8 mouse cellular contexts compared by ENCODE assay signal in the genomic region with DNA sequence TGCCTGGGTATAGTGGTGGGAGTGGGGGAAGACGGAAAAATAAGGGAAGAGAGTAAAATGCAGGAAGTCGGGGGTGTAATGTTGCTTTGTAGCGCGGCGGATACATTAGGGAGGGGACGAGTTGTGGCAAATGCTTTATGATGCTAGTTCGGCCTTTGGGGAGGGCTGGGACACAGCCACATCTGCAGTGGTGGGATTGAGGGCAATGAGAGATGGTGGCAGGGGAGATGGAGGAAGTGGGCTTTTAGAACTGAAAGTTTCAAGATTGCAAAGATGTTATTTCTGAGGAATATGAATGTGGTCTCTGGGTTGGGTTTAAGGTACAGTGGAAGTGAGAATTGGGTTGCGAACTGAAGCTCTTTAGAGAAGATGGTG. TPM values are rescaled to one million over a fixed set of nuclear protein-coding genes. Genes with fewer than 3 reads are reported as not detected.
DNase-seq lines count a peak whose midpoint lies in the region; ATAC-seq and TF ChIP-seq lines count a peak whose summit lies in the region.

No protein-coding gene starts in this region.

- ATAC-seq in monocyte, adult 5-6 weeks (replicated peaks; ENCODE audit: insufficient number of reproducible peaks, low FRiP score, low TSS enrichment, poor library complexity, severe bottlenecking) = no peak
- no peak for ATAC-seq in heart, embryonic 13.5 days (ENCODE audit: extremely low read depth, insufficient number of reproducible peaks, low FRiP score, low TSS enrichment)
- ATAC-seq in neural tube, embryonic 12.5 days (ENCODE audit: low FRiP score, low read depth) = no peak

- no peak for TF ChIP-seq CTCF in liver, adult 2 months (IDR thresholded peaks at IDR 0.05; ENCODE audit: low read depth, low read length)

- H3K27me3 ChIP-seq in heart, embryonic 13.5 days (replicated peaks) = no peaks in the 10 kb centered on the region
- H3K27me3 ChIP-seq in liver, adult 2 months (ENCODE audit: control insufficient read depth, insufficient read depth, low read length) = no peaks in the 10 kb centered on the region
- no peaks in the 10 kb centered on the region for H3K27me3 ChIP-seq in neural tube, embryonic 12.5 days (replicated peaks)

- under 1% methylated on average over 8 of the region's 8 CpGs for WGBS in heart, embryonic 13.5 days
- WGBS in liver, adult 2 months = 7% methylated on average over 8 of the region's 8 CpGs
- 1% methylated on average over 8 of the region's 8 CpGs for WGBS in neural tube, embryonic 12.5 days

- peak; percentile 19 to 22 for DNase-seq in monocyte, adult 2 months (ENCODE audit: low read depth in 1 of 2, low spot score in 2 of 2)
- DNase-seq in c-Kit-negative CD71-positive TER-119-positive erythroid progenitor cells, embryonic 14.5 days (ENCODE audit: low read depth, low spot score) = peak; percentile 33
- no peak for DNase-seq in liver, adult 2 months (ENCODE audit: extremely low read depth, low read depth, low spot score)
- DNase-seq in urinary bladder, postnatal 36 days (ENCODE audit: low spot score in 2 of 2) = no peak
- no peak for DNase-seq in urinary bladder, postnatal 10 days (ENCODE audit: low spot score)

- TF ChIP-seq POLR2A in liver, adult 2 months (IDR thresholded peaks at IDR 0.05; ENCODE audit: extremely low read depth, insufficient read depth, low read length) = no peak

- peak overlapping the region; percentile 99 for H3K27ac ChIP-seq in heart, embryonic 13.5 days (replicated peaks)
- peak overlapping the region; percentile 63; the same call in 1 of the 2 replicates for H3K27ac ChIP-seq in liver, adult 2 months (replicated peaks; ENCODE audit: insufficient read depth, low read depth, low read length)
- peak overlapping the region; percentile 98 for H3K27ac ChIP-seq in neural tube, embryonic 12.5 days

- 0 out of 2 replicates have a peak, but pooled peaks cover 4% of the 10 kb centered on the region for H3K36me3 ChIP-seq in heart, embryonic 13.5 days
- no peaks in the 10 kb centered on the region for H3K36me3 ChIP-seq in liver, adult 2 months (ENCODE audit: control insufficient read depth, insufficient read depth, low read length)
- H3K36me3 ChIP-seq in neural tube, embryonic 12.5 days = no peaks in the 10 kb centered on the region

- H3K9ac ChIP-seq in heart, embryonic 13.5 days = peak overlapping the region; percentile 100
- peak overlapping the region; percentile 91 for H3K9ac ChIP-seq in liver, adult 2 months (ENCODE audit: low read depth, low read length)
- peak overlapping the region; percentile 98 for H3K9ac ChIP-seq in neural tube, embryonic 12.5 days

- H3K4me3 ChIP-seq in heart, embryonic 13.5 days = peak overlapping the region; percentile 97
- peak overlapping the region; percentile 85 for H3K4me3 ChIP-seq in liver, adult 2 months (ENCODE audit: insufficient read depth, low read depth, low read length)
- H3K4me3 ChIP-seq in neural tube, embryonic 12.5 days = peak overlapping the region; percentile 88

- peak overlapping the region; percentile 92 for H3K4me2 ChIP-seq in heart, embryonic 13.5 days
- H3K4me2 ChIP-seq in neural tube, embryonic 12.5 days (replicated peaks) = peak overlapping the region; percentile 76

- H3K79me2 ChIP-seq in liver, adult 2 months (ENCODE audit: control insufficient read depth, insufficient read depth, low read length) = peaks cover 12% of the 10 kb centered on the region; the same call in 1 of the 2 replicates

- peaks cover 30% of the 10 kb centered on the region for H3K4me1 ChIP-seq in heart, embryonic 13.5 days
- peaks cover 5% of the 10 kb centered on the region for H3K4me1 ChIP-seq in liver, adult 2 months (ENCODE audit: control insufficient read depth, insufficient read depth, low read length)
- H3K4me1 ChIP-seq in neural tube, embryonic 12.5 days = peaks cover 9% of the 10 kb centered on the region

- no peaks in the 10 kb centered on the region for H3K9me3 ChIP-seq in heart, embryonic 13.5 days
- no peaks in the 10 kb centered on the region for H3K9me3 ChIP-seq in neural tube, embryonic 12.5 days

RNA-seq across cellular contexts. Expression of a gene that starts 1.2 kb away (rescaled TPM):
- total RNA-seq in monocyte, adult 5-6 weeks (2017) = 321 to 443 TPM (median 357 TPM) in 3 replicates
- 119 and 124 TPM in 2 replicates for polyA plus RNA-seq in heart, embryonic 13.5 days (2015; fragmentation: Nextera tagmentation; extraction: Ambion mirVana)
- 55.6 and 65.2 TPM in 2 replicates for total RNA-seq in liver, adult 2 months (2014; rRNA removed)
- polyA plus RNA-seq in liver, adult 2 months (2012; rRNA removed) = 115 and 141 TPM in 2 replicates
- polyA plus RNA-seq in neural tube, embryonic 12.5 days (2016; fragmentation: Nextera tagmentation; extraction: Ambion mirVana) = 86.5 and 91.0 TPM in 2 replicates

RNA-seq across cellular contexts. Expression of a gene that starts 28.0 kb away (rescaled TPM):
- 0.29 to 7.2 TPM (median 0.53 TPM) in 3 replicates for total RNA-seq in monocyte, adult 5-6 weeks (2017)
- polyA plus RNA-seq in heart, embryonic 13.5 days (2015; fragmentation: Nextera tagmentation; extraction: Ambion mirVana) = 32.1 and 34.1 TPM in 2 replicates
- total RNA-seq in liver, adult 2 months (2014; rRNA removed) = 1.3 and 1.5 TPM in 2 replicates
- 2.8 and 4.5 TPM in 2 replicates for polyA plus RNA-seq in liver, adult 2 months (2012; rRNA removed)
- polyA plus RNA-seq in neural tube, embryonic 12.5 days (2016; fragmentation: Nextera tagmentation; extraction: Ambion mirVana) = 39.4 and 42.2 TPM in 2 replicates

Comparison
In these comparisons a context has a peak if more than half of its experiments do, and no peak if none do; other contexts are left out.
1. DNase-seq: peak in monocyte, adult 2 months (2 of 2) and c-Kit-negative CD71-positive TER-119-positive erythroid progenitor cells, embryonic 14.5 days (single experiment); none in liver, adult 2 months (single experiment), urinary bladder, postnatal 36 days (0 of 2) and urinary bladder, postnatal 10 days (single experiment).
2. Peak in every context shown above with its lines, with median percentiles within 50 percentile points of each other: H3K27ac ChIP-seq, H3K4me3 ChIP-seq and H3K9ac ChIP-seq.